Mouse (Mus musculus): Measurements from ENCODE around the gene Htra3.

The Htra3 gene

GRCm38 (mm10) chr5:35653743-35654395 lies 25.7 kb downstream of the Htra3 start:
- DNase-seq (ENCODE audit: low spot score in 2 of 2), result no peak

- DNase-seq (ENCODE audit: low spot score in 2 of 2), result no peak
Observed at GRCm38 (mm10) chr5:35652872-35653271, 26.7 kb downstream of the Htra3 start.

- no peak for DNase-seq (ENCODE audit: low spot score in 2 of 2)
Observed at GRCm38 (mm10) chr5:35652319-35652718, 27.3 kb downstream of the Htra3 start.

- DNase-seq (ENCODE audit: low spot score in 2 of 2), result no peak
Observed at GRCm38 (mm10) chr5:35648230-35648629, 31.4 kb downstream of the Htra3 start.

- no peak for DNase-seq (ENCODE audit: low spot score in 2 of 2)
Observed at GRCm38 (mm10) chr5:35647562-35647961, 32.0 kb downstream of the Htra3 start.

GRCm38 (mm10) chr5:35646927-35647326 lies 32.7 kb downstream of the Htra3 start:
- DNase-seq (ENCODE audit: low spot score in 2 of 2), result no peak

GRCm38 (mm10) chr5:35645938-35646493 lies 33.6 kb downstream of the Htra3 start:
- no peak for DNase-seq (ENCODE audit: low spot score in 2 of 2)

- DNase-seq (ENCODE audit: low spot score in 2 of 2), result no peak
Observed at GRCm38 (mm10) chr5:35644082-35644481, 35.5 kb downstream of the Htra3 start.

GRCm38 (mm10) chr5:35643401-35644048 lies 36.1 kb downstream of the Htra3 start:
- no peak for DNase-seq (ENCODE audit: low spot score in 2 of 2)

GRCm38 (mm10) chr5:35641961-35642584 lies 37.5 kb downstream of the Htra3 start:
- DNase-seq (ENCODE audit: low spot score in 2 of 2), result peak in 1 of 2 experiments; percentile 67

- no peak for DNase-seq (ENCODE audit: low spot score in 2 of 2)
Observed at GRCm38 (mm10) chr5:35636016-35636415, 43.6 kb downstream of the Htra3 start.

- DNase-seq (ENCODE audit: low spot score in 2 of 2), result no peak
Observed at GRCm38 (mm10) chr5:35632841-35633240, 46.7 kb downstream of the Htra3 start.

GRCm38 (mm10) chr5:35631755-35632154 lies 47.8 kb downstream of the Htra3 start:
- DNase-seq (ENCODE audit: low spot score in 2 of 2), result no peak

- no peak for DNase-seq (ENCODE audit: low spot score in 2 of 2)
Observed at GRCm38 (mm10) chr5:35631224-35631623, 48.4 kb downstream of the Htra3 start.

- no peak for DNase-seq (ENCODE audit: low spot score in 2 of 2)
Observed at GRCm38 (mm10) chr5:35630706-35631105, 48.9 kb downstream of the Htra3 start.

- no peak for DNase-seq (ENCODE audit: low spot score in 2 of 2)
Observed at GRCm38 (mm10) chr5:35629333-35629732, 50.2 kb downstream of the Htra3 start.

- peak in 1 of 2 experiments; percentile 76 for DNase-seq (ENCODE audit: low spot score in 2 of 2)
Observed at GRCm38 (mm10) chr5:35628685-35629084, 50.9 kb downstream of the Htra3 start.

- no peak for DNase-seq (ENCODE audit: low spot score in 2 of 2)
Observed at GRCm38 (mm10) chr5:35627307-35627840, 52.2 kb downstream of the Htra3 start.

- no peak for DNase-seq (ENCODE audit: low spot score in 2 of 2)
Observed at GRCm38 (mm10) chr5:35626408-35626807, 53.2 kb downstream of the Htra3 start.

GRCm38 (mm10) chr5:35624751-35625239 lies 54.8 kb downstream of the Htra3 start:
- DNase-seq (ENCODE audit: low spot score in 2 of 2), result peak; percentile 83 to 88

GRCm38 (mm10) chr5:35623831-35624230 lies 55.8 kb downstream of the Htra3 start:
- no peak for DNase-seq (ENCODE audit: low spot score in 2 of 2)

GRCm38 (mm10) chr5:35621114-35621513 lies 58.5 kb downstream of the Htra3 start:
- no peak for DNase-seq (ENCODE audit: low spot score in 2 of 2)
